Mouse (Mus musculus): ENCODE data around the gene 9930111J21Rik1. TPM values are rescaled to one million over a fixed set of nuclear protein-coding genes. Genes with fewer than 3 reads are reported as not detected.
"Not testable (repeated sequence)": the region's sequence is repeated elsewhere in the genome, so short reads cannot be mapped to it uniquely, and the experiment has no call there.

Gene 9930111J21Rik1
- total RNA-seq, 2 experiments from 2014 or later = 0.81 to 0.95 TPM

DNA sequence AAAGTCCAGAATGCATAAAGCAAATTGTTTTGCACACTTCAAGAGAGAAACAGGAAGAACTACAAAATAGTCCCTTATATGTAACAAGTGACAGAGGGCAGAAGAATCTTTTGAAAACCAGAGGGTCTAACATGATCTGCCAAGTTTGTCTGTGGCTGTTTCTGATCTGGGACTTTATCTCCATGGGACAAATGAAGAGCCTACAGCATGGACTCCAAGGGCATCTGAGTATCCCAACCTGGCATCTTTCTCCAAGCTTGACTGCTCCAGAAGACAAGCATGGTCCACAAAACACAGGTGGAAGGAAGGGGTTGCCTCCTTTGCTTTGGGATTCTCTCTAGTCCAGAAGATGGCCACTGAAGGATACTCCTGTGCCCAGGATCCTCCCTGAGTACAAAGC, 52.8 kb downstream of the 9930111J21Rik1 start:
- DNase-seq (ENCODE audit: low spot score in 2 of 2); intact Hi-C loops (cut with DNase I): not testable (repeated sequence)

- intact Hi-C loops (cut with DNase I) = not testable (repeated sequence)
Observed at GRCm38 (mm10) chr11:48923818-48924217, 55.4 kb downstream of the 9930111J21Rik1 start.

DNA sequence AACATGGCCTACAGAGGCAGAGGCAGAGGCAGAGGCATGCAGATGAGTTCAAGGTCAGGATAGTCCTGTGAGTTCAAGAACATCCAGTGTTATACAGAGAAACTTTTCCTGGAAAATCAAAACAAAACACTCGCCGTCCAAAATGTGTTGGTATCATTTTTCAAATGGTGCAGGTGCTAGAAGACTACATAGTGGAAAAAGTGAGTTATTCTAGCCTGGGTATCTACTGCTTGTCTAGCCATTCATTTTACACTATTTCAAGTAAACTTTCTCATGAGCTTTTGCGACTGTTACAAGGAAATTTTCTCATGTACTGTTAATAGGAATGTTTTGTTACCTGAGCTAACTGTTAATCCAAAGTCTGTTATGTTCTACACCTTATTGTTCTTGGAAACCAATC, 60.8 kb downstream of the 9930111J21Rik1 start:
- intact Hi-C loops (cut with DNase I) = no loop called here

More at GRCm38 (mm10) chr11:48923818-48924217, 55.4 kb downstream of the 9930111J21Rik1 start:
- DNase-seq (ENCODE audit: low spot score in 2 of 2) = not testable (repeated sequence)

DNA sequence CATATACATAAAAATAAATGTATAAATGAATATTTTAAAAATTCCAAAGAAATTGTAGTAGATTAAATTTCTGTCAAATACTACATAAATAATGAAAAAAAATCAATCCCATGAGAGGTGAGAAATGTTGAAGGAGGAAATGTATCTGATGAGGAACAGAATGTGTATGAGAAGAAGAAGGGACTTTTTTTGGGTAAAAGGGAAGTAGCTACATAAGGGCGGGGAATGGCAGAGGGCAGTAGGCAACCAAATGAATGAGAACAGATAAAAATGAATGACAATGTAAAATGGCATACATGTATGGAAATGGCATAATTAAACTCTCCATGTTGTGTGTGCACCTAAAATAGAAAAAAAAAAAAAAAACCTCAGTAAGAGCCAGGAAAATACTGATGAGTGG, 65.6 kb downstream of the 9930111J21Rik1 start:
- intact Hi-C loops (cut with DNase I) = no loop called here
- DNase-seq (ENCODE audit: low spot score in 2 of 2) = no peak

More for the DNA sequence above, 60.8 kb downstream of the 9930111J21Rik1 start:
- DNase-seq (ENCODE audit: low spot score in 2 of 2) = no peak

GRCm38 (mm10) chr11:48908459-48908858, 70.7 kb downstream of the 9930111J21Rik1 start:
- intact Hi-C loops (cut with DNase I) = no loop called here
- no peak for DNase-seq (ENCODE audit: low spot score in 2 of 2)

- no peak for DNase-seq (ENCODE audit: low spot score in 2 of 2)
- intact Hi-C loops (cut with DNase I) = no loop called here
Observed at GRCm38 (mm10) chr11:48902021-48902420, 77.2 kb downstream of the 9930111J21Rik1 start, which contains the start of gene Gm5431. Gene Gm5431, minus strand, starts transcription at chr11:48902214.

- intact Hi-C loops (cut with DNase I); DNase-seq (ENCODE audit: low spot score in 2 of 2): not testable (repeated sequence)
Observed at GRCm38 (mm10) chr11:48901567-48901930, 77.6 kb downstream of the 9930111J21Rik1 start.

DNA sequence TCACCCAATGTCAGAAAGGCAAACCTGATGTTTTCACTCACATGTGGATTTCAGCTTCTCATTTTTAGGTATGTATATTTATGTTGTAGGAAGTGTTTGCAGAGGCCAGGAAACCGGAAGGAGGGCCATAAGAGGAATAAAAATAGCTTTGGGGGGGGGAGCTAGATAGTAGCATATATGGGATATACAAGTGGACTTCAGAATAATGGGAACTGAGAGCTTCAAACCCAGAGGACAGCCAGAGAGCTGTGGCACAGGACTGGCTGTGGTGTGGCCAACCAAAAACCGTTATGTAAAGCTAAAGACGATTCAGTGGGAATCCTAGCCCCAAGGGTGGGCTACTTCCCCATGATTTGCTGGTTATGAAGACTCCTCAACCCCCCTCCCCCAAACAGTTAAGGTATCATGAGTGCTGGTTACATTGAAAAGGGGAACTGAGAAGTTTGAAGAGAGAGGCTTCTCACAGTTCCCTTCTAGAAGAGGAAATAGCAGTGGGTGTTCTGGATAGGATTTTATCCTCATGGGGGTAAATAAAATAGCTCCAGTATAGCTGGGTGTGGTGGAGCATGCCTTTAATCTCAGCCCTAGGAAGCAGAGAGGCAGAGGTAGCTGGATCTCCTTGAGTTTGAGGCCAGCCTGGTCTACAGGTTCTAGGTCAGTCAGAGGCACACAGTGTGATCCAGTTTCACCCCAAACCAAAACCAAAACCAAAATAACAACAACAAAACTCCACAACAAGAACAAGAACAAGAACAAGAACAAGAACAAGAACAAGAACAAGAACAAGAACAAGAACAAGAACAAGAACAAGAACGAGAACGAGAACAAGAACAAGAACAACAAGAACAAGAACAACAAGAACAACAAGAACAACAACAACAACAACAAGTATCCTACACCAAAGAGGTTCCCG, 78.3 kb downstream of the 9930111J21Rik1 start:
- intact Hi-C loops (cut with DNase I); DNase-seq (ENCODE audit: low spot score in 2 of 2): not testable (repeated sequence)

DNA sequence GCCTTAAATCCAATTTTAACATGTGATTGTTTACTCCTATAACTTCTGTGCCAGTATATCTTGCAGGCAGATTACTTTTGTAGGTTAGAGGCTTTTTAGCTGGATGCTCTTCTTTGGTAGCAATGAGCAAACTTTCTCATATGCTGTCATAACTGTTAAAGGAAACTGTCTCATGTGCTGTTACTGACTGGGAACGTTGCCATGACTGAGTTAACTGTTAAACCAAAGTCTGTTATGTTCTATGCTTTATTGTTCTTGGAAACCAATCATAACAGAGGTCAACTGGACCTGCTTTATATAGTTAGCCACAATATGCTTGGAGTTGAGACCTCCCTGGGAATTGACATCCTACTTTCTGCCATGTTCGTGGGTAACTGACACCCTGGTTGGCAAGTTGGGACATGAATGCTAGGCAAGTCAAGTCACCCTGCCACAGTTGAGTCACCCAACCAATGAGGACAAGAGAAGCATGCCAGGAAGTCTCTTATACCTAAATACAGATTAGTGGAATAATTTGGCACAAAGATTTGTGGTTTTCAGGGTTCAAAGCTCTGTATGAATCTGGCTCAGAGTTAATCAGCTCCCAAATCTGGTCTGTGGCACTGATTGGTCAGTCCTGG, 80.3 kb downstream of the 9930111J21Rik1 start:
- intact Hi-C loops (cut with DNase I) = no loop called here
- DNase-seq (ENCODE audit: low spot score in 2 of 2) = no peak

Other genes starting within 250 kb of the 9930111J21Rik1 start
- gene Rack1, start 179.1 kb downstream of the 9930111J21Rik1 start, total RNA-seq (2021) = 100 to 1,000 TPM; 215 to 226 TPM
- gene Trim41, start 162.0 kb downstream of the 9930111J21Rik1 start, total RNA-seq (2021) = 10 to 100 TPM; 61.2 to 62.1 TPM
- 1 to 10 TPM; 2.5 to 3.0 TPM for gene Trim7, start 153.3 kb downstream of the 9930111J21Rik1 start, total RNA-seq (2021)
- 1 to 10 TPM; 1.3 to 3.0 TPM for gene Gm12184, start 152.7 kb downstream of the 9930111J21Rik1 start, total RNA-seq (2021)
- gene Irgm1, start 107.7 kb downstream of the 9930111J21Rik1 start, total RNA-seq (2021) = 1 to 10 TPM; 5.2 to 6.2 TPM
- gene Gm5431, start 77.2 kb downstream of the 9930111J21Rik1 start, total RNA-seq (2021) = under 1 TPM; 0.16 to 0.22 TPM
- gene Psme2b, start 33.2 kb downstream of the 9930111J21Rik1 start, total RNA-seq (2021) = 1 to 10 TPM in 1 of 2 experiments, under 1 TPM in 1; 0.99 to 1.5 TPM
- not detected for gene Olfr56, start 509 bp downstream of the 9930111J21Rik1 start, total RNA-seq (2021)
- gene Gm12185, start 12.8 kb upstream of the 9930111J21Rik1 start, total RNA-seq (2021) = under 1 TPM; 0.15 to 0.20 TPM
- gene Tgtp1, start 14.8 kb upstream of the 9930111J21Rik1 start, total RNA-seq (2021) = under 1 TPM; 0.39 to 0.43 TPM
- 1 to 10 TPM; 1.1 to 1.2 TPM for gene 9930111J21Rik2, start 71.8 kb upstream of the 9930111J21Rik1 start, total RNA-seq (2021)
- under 1 TPM in 1 of 2 experiments, not detected in 1; 0.18 TPM for gene Tgtp2, start 84.8 kb upstream of the 9930111J21Rik1 start, total RNA-seq (2021)
- under 1 TPM in 1 of 2 experiments, not detected in 1; 0.74 TPM for gene Ifi47, start 97.2 kb upstream of the 9930111J21Rik1 start, total RNA-seq (2021)
- not detected for gene Olfr1396, start 135.5 kb upstream of the 9930111J21Rik1 start, total RNA-seq (2021)
- not detected for gene Olfr1395, start 162.9 kb upstream of the 9930111J21Rik1 start, total RNA-seq (2021)
- gene Olfr1394, start 175.0 kb upstream of the 9930111J21Rik1 start, total RNA-seq (2021) = not detected
- gene Btnl9, start 207.8 kb upstream of the 9930111J21Rik1 start, total RNA-seq (2021) = not detected
- gene Zfp62, start 223.9 kb upstream of the 9930111J21Rik1 start, total RNA-seq (2021) = 10 to 100 TPM; 45.8 to 55.7 TPM

Data from left cerebral cortex, postnatal 36 days (tissue).